Mouse (Mus musculus) stomach, embryonic 16.5 days (tissue): Measurements from ENCODE around the gene RPS10-NUDT3. TPM values are rescaled to one million over a fixed set of nuclear protein-coding genes. Genes with fewer than 3 reads are reported as not detected.
A peak's percentile ranks its signal among the peaks of the same experiment; 100 is the strongest.

Source experiments
- ATAC-seq: fragments of 200-750 bp; cut with Nextera tagmentation; 2 replicates; pipeline ENCODE4 v1.8.0; 2017; ENCODE audit warnings: moderate number of reproducible peaks, moderate TSS enrichment; ENCODE audit not compliant: insufficient read depth, low FRiP score
- H3K27ac ChIP-seq: fragments of 300-500 bp; sonication (generic); 2 replicates; pipeline ENCODE4 v1.5.1; 2014; ENCODE audit warnings: low read length
- H3K27me3 ChIP-seq: fragments of 300-500 bp; sonication (generic); 2 replicates; pipeline ENCODE4 v1.6.1; 2014; ENCODE audit warnings: low read length, control low read depth, mixed read lengths; ENCODE audit not compliant: control insufficient read depth, insufficient read depth
- H3K36me3 ChIP-seq: fragments of 300-500 bp; sonication (generic); 2 replicates; pipeline ENCODE4 v1.6.1; 2014; ENCODE audit warnings: low read length; ENCODE audit not compliant: control insufficient read depth, insufficient read depth
- H3K4me1 ChIP-seq: fragments of 300-500 bp; sonication (generic); 2 replicates; pipeline ENCODE4 v1.6.1; 2014; ENCODE audit warnings: low read length, control low read depth, mixed read lengths; ENCODE audit not compliant: control insufficient read depth, insufficient read depth
- H3K4me2 ChIP-seq: fragments of 300-500 bp; sonication (generic); 2 replicates; pipeline ENCODE4 v1.6.1; 2014; ENCODE audit warnings: low read depth, low read length, mixed read lengths
- H3K4me3 ChIP-seq: fragments of 300-500 bp; sonication (generic); replicated peaks from 2 replicates; pipeline ENCODE4 v1.5.1; 2014; ENCODE audit warnings: mild to moderate bottlenecking, low read length
- H3K9ac ChIP-seq: fragments of 300-500 bp; sonication (generic); 2 replicates; pipeline ENCODE4 v1.6.1; 2014; ENCODE audit warnings: low read length
- H3K9me3 ChIP-seq: fragments of 300-500 bp; sonication (generic); replicated peaks from 2 replicates; pipeline ENCODE4 v1.6.1; 2016; ENCODE audit warnings: low read length, control low read depth; ENCODE audit not compliant: control insufficient read depth
- WGBS: fragments of 180-500 bp; shearing (Covaris S2); extraction: QIAGEN DNeasy Blood & Tissue Kit; methylation state at CpG from one replicate; pipeline ENCODE4 v1.1.7; 2014; 5-methylcytosine and 5-hydroxymethylcytosine counted together
- polyA plus RNA-seq: library from polyadenylated mRNA; unstranded; fragments of >200 nt; fragmentation: Nextera tagmentation; extraction: Ambion mirVana; gene quantifications from 2 replicates; pipeline ENCODE4 v1.2.1, GENCODE M21; 2015

The RPS10-NUDT3 gene
- polyA plus RNA-seq = not detected in 2 replicates

DNA sequence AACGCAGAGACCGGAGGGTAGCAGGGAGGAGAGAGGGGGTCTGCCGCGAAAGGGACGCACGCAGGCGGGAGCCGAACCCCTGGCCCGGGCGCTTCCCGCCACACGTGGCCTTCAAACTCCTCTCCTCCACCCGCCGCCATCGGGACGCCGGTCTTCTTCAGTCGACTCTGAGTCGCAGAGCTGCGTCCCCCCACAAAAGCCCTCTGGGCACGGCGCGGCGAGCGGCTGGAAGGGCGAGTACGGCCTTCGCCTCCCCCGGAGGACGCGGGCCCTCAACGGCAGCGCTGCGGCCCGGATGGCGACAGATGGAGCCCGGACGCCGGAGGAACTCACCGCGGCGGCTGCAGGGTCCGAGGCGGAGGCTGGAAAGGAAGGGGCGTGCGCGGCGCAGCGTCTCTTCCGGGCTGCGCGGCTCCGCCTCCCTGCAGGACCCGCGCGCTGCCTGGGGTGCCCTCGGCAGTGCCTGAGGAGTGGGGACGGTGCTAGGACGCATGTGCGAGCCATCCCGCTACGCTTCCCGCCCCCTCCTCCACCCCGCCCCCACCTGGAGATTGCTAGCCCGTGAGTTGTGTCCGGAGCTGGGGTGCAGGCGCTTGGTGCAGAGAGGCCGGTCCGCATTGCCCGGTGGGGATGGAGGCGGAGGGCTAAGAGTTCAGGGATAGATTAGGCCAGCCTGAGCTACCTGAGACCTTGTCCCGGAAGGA lies at the start of gene RPS10-NUDT3:
TSS of gene RPS10-NUDT3 (minus strand) at position 352 of the 704 bp plus-strand sequence.
- Histone ChIP-seq H3K4me3 (peak within 1 kb of the TSS; percentile 98), H3K4me2 (peak within 1 kb of the TSS; percentile 87), H3K36me3 (peaks cover 16% of the 10 kb centered on the region), H3K9me3 (no peaks in the 10 kb centered on the region), H3K27ac (peak within 1 kb of the TSS; percentile 83), H3K4me1 (peaks cover 30% of the 10 kb centered on the region), H3K9ac (peak within 1 kb of the TSS; percentile 96), H3K27me3 (no peaks in the 10 kb centered on the region)
- under 1% methylated on average over 72 of the region's 72 CpGs for WGBS
- peak; percentile 98 for ATAC-seq

DNA sequence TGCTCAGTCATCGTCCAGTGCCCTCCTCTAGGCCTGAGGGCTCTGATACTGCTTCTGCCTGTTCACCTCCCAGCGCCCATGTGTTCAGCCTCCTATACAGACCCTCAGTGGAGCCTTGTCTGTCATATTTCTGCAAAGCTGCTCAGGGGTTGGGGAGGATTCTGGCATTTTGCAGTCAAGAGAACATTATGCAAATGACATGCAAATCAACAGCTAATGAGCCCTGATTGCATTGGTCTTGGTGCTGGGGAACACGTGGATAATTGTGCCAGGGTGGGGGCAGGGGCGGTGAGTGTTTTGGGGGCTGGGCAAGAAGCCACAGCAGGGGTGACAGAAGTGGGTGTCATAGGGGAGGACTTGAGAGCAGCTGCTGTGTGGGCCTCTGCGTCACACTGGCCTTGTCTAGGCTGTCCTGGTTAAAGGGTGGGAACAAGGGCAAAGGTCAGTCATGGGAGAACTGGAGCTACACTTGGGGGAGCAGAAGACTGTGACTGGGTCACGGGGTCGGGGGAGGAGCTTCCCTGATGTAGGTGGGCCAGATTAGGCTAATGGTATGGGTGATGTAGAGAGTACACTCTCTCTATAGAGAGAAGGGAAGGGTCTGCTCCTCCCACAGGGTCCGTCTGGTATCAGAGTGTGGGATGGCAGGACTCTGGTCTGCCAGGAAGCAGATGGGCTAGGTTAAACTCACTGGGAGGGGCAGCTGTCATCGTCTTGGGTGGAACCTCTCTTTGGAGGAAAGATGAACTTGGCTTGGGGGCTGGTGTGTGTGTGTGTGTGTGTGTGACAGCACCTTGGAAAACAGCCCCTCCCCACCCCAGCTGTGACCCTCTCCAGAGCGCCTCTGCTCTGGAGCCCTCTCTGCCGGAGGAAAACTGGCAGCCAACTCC lies 44.1 kb upstream of the RPS10-NUDT3 start:
- Histone ChIP-seq H3K4me2 (no peak overlapping the region), H3K4me1 (no peaks in the 10 kb centered on the region), H3K27ac (no peak overlapping the region), H3K9me3 (no peaks in the 10 kb centered on the region), H3K36me3 (no peaks in the 10 kb centered on the region), H3K9ac (0 out of 2 replicates have a peak overlapping the region, but pooled peaks have one; percentile 19), H3K27me3 (peaks cover 2% of the 10 kb centered on the region), H3K4me3 (no peak overlapping the region)
- 40% methylated on average over 11 of the region's 11 CpGs for WGBS
- no peak for ATAC-seq

DNA sequence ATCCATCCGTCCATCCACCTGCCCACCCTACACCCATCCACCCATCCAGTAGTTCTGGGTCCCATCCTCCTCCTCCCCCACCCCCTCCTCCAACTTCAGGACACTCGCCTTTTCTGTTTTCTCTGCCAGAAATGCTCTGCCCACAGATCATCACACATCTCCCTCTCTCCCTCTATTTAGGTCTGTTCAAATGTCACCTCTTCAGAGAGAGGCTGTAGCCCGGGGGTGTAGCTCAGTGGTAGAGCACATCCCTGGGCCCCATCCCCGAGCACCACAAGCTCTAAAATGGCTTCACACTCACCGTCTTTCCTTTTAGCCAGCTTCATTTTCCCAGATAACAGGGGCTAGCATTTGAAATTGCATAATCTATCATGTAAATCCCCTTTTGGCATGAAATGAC lies 42.7 kb upstream of the RPS10-NUDT3 start:
- Histone ChIP-seq H3K9ac (no peak overlapping the region), H3K36me3 (no peaks in the 10 kb centered on the region), H3K9me3 (no peaks in the 10 kb centered on the region), H3K4me2 (no peak overlapping the region), H3K27ac (no peak overlapping the region), H3K4me3 (no peak overlapping the region), H3K27me3 (no peaks in the 10 kb centered on the region), H3K4me1 (no peaks in the 10 kb centered on the region)
- no peak for ATAC-seq
- 72% methylated on average over 5 of the region's 5 CpGs for WGBS

DNA sequence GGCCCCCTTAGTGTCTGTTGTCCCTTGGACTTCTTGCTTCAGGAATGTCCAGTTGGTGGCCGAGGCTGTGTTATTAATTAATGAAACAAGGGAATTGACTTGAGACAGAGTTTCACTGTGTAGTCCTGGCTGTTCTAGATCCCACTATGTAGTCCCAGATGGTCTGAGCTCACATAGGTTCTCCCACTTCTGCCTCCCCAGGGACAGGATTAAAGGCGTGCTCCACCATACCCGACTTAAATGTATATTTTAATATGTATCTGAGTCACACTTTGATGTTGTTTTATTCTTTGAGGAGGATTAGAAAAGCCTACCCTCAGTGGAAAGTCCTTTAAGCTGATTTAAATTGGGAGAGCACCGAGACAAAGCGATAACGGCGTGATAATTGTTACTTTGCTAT lies 41.2 kb upstream of the RPS10-NUDT3 start:
- H3K4me3 ChIP-seq = no peak overlapping the region
- no peaks in the 10 kb centered on the region for H3K27me3 ChIP-seq
- no peaks in the 10 kb centered on the region for H3K9me3 ChIP-seq
- H3K36me3 ChIP-seq = no peaks in the 10 kb centered on the region
- H3K27ac ChIP-seq = no peak overlapping the region
- H3K9ac ChIP-seq = no peak overlapping the region
- 63% methylated on average over 7 of the region's 7 CpGs for WGBS
- H3K4me2 ChIP-seq = no peak overlapping the region
- H3K4me1 ChIP-seq = no peaks in the 10 kb centered on the region
- ATAC-seq = no peak

DNA sequence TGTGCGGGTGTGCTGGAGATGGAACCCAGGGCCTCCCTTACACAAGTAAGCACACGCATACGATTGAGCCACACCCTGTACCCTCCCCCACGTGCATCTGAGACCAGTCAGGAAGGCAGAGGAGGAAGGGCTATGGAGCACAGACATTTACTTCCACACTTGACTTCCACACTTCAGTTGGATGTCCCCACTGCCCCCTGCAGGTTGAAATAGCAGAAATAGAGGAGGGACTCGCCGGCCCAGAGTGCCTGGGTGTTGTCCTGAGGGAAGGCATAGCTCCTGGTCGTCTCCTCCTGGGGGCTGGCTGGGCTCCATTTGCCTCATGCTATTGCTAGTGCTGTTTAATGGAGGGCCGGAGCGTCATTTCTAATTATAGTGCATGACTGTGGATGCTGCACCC lies 40.4 kb upstream of the RPS10-NUDT3 start:
- Histone ChIP-seq H3K27me3 (no peaks in the 10 kb centered on the region), H3K4me1 (no peaks in the 10 kb centered on the region), H3K4me2 (no peak overlapping the region), H3K9me3 (no peaks in the 10 kb centered on the region), H3K4me3 (no peak overlapping the region), H3K36me3 (no peaks in the 10 kb centered on the region), H3K9ac (no peak overlapping the region), H3K27ac (no peak overlapping the region)
- no peak; the same call in 1 of the 2 replicates for ATAC-seq
- WGBS = 45% methylated on average over 9 of the region's 9 CpGs

DNA sequence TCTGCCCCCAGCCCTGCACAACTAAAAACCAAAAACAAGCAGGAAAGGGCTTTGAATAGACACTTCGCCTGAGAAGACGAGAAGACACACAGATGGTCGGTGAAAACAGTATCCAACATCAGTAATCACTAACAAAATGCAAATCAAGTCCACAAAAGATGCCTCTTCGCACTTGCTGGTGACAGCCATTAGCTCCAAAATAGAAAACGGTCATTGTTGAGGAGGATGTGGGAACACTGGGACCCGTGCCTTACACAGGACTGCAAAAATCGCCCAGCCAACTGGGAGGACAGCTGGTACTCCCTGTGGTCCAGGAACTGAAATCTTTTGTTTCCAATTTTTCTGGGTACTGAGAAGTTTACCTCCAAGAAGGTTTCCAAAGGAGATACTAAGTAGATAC lies 38.9 kb upstream of the RPS10-NUDT3 start:
- H3K4me3 ChIP-seq = no peak overlapping the region
- no peak overlapping the region for H3K27ac ChIP-seq
- no peaks in the 10 kb centered on the region for H3K36me3 ChIP-seq
- H3K9ac ChIP-seq = no peak overlapping the region
- 85% methylated on average over 7 of the region's 7 CpGs for WGBS
- H3K27me3 ChIP-seq = no peaks in the 10 kb centered on the region
- no peak for ATAC-seq
- no peaks in the 10 kb centered on the region for H3K9me3 ChIP-seq
- no peaks in the 10 kb centered on the region for H3K4me1 ChIP-seq
- H3K4me2 ChIP-seq = no peak overlapping the region

DNA sequence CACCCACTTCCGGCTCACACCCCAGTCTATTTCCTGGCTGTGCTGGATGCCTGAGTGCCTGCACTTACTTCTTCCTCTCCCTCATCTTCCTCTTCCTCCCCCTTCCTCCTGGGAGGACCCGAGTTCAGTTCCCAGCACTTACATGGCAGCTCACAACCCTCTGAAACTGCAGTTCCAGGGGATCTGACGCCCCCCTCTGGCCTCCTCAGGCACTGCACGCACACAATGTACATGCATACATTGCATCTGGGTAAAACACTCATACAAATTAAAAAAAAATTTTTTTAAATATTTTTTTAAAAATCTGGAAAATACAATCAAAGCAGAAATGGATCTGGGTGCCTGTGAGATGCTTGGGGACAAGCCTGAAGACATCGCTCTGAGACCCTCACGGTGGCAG lies 36.7 kb upstream of the RPS10-NUDT3 start:
- H3K4me3 ChIP-seq = no peak overlapping the region
- no peaks in the 10 kb centered on the region for H3K27me3 ChIP-seq
- no peak overlapping the region for H3K27ac ChIP-seq
- no peak overlapping the region for H3K4me2 ChIP-seq
- 82% methylated on average over 6 of the region's 6 CpGs for WGBS
- no peaks in the 10 kb centered on the region for H3K4me1 ChIP-seq
- H3K36me3 ChIP-seq = no peaks in the 10 kb centered on the region
- no peaks in the 10 kb centered on the region for H3K9me3 ChIP-seq
- H3K9ac ChIP-seq = no peak overlapping the region
- ATAC-seq = no peak

DNA sequence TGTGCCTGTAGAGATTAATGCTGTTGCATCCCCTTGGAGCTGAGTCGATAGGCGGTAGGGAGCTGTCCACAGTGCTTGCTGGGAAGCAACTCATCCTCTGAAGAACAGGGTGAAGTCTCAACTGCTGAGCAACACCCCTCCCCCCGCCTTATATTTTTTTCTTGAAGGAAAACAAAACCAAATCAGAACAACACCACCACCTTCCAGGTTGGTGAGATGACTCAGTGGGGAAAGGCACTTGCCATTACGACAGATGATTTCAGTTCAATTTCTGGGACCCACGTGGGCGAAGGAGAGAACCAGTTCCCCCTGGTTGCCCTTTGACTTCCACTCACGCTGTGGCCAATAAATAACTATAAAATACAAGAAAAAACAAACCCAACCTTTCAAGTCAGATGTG lies 23.7 kb upstream of the RPS10-NUDT3 start:
- ATAC-seq = no peak
- Histone ChIP-seq H3K4me2 (no peak overlapping the region), H3K9me3 (no peaks in the 10 kb centered on the region), H3K27ac (no peak overlapping the region), H3K9ac (no peak overlapping the region), H3K36me3 (no peaks in the 10 kb centered on the region), H3K27me3 (peaks cover 27% of the 10 kb centered on the region), H3K4me3 (no peak overlapping the region), H3K4me1 (peaks cover 8% of the 10 kb centered on the region)
- 66% methylated on average over 7 of the region's 7 CpGs for WGBS

DNA sequence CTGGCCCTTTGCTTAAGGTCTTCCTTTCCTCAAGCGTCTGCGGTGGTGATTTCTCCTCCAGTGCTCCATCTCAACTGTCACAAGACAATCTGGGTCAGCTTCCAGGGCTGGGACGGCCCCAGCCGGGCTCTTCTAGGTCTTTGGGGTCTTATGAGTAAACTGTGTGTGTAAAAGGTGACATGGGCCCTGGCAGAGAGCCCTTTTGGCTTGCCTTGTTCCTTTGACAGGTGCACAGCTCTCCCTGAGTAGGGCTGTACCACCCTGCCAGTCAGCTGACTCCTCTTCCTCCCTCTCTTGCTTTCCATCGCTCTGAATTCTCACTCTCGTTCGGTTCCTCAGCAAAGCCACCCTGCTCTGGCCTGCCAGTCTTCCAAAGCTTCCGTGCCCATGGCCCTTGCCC lies 22.1 kb upstream of the RPS10-NUDT3 start:
- Histone ChIP-seq H3K4me2 (no peak overlapping the region), H3K9me3 (no peaks in the 10 kb centered on the region), H3K9ac (no peak overlapping the region), H3K4me3 (no peak overlapping the region), H3K4me1 (peaks cover 8% of the 10 kb centered on the region), H3K27ac (no peak overlapping the region), H3K27me3 (peaks cover 27% of the 10 kb centered on the region), H3K36me3 (no peaks in the 10 kb centered on the region)
- whole genome bisulfite sequencing = 66% methylated on average over 8 of the region's 8 CpGs
- ATAC-seq = no peak
